Mouse (Mus musculus) embryonic facial prominence, embryonic 15.5 days (tissue): Measurements from ENCODE around the gene Nkiras2. TPM values are rescaled to one million over a fixed set of nuclear protein-coding genes. Genes with fewer than 3 reads are reported as not detected.

Experiments used
- ATAC-seq: fragments of 200-750 bp; cut with Nextera tagmentation; 2 replicates; pipeline ENCODE4 v1.8.0; 2017; ENCODE audit warnings: low read depth, moderate TSS enrichment; ENCODE audit not compliant: insufficient number of reproducible peaks, low FRiP score, low TSS enrichment
- H3K27ac ChIP-seq: fragments of 300-500 bp; sonication (generic); replicated peaks from 2 replicates; pipeline ENCODE4 v1.5.1; 2015; ENCODE audit warnings: mild to moderate bottlenecking, inconsistent platforms
- H3K27me3 ChIP-seq: fragments of 300-500 bp; sonication (generic); 2 replicates; pipeline ENCODE4 v1.6.1; 2015; ENCODE audit warnings: inconsistent platforms
- H3K36me3 ChIP-seq: fragments of 300-500 bp; sonication (generic); 2 replicates; pipeline ENCODE4 v1.6.1; 2015; ENCODE audit warnings: mild to moderate bottlenecking, inconsistent platforms
- H3K4me1 ChIP-seq: fragments of 300-500 bp; sonication (generic); 2 replicates; pipeline ENCODE4 v1.6.1; 2015; ENCODE audit warnings: inconsistent platforms
- H3K4me2 ChIP-seq: fragments of 300-500 bp; sonication (generic); replicated peaks from 2 replicates; pipeline ENCODE4 v1.6.1; 2015; ENCODE audit warnings: mild to moderate bottlenecking, inconsistent platforms
- H3K4me3 ChIP-seq: fragments of 300-500 bp; sonication (generic); replicated peaks from 2 replicates; pipeline ENCODE4 v1.5.1; 2015; ENCODE audit warnings: mild to moderate bottlenecking, inconsistent platforms
- H3K9ac ChIP-seq: fragments of 300-500 bp; sonication (generic); 2 replicates; pipeline ENCODE4 v1.6.1; 2015; ENCODE audit warnings: inconsistent platforms
- H3K9me3 ChIP-seq: fragments of 300-500 bp; sonication (generic); replicated peaks from 2 replicates; pipeline ENCODE4 v1.6.1; 2016; ENCODE audit warnings: inconsistent platforms
- WGBS: fragments of 180-500 bp; shearing (Covaris S2); methylation state at CpG from one replicate; pipeline ENCODE4 v1.1.7; 2015; 5-methylcytosine and 5-hydroxymethylcytosine counted together
- polyA plus RNA-seq: library from polyadenylated mRNA; unstranded; fragments of >200 nt; fragmentation: Nextera tagmentation; extraction: Ambion mirVana; gene quantifications from 2 replicates; pipeline ENCODE4 v1.2.1, GENCODE M21; 2015

The Nkiras2 gene
- polyA plus RNA-seq, 1 experiment from 2014 or later = 75.5 TPM

- no peaks in the 10 kb centered on the region for H3K9me3 ChIP-seq
- no peaks in the 10 kb centered on the region for H3K27me3 ChIP-seq
- ATAC-seq = no peak
- H3K4me2 ChIP-seq = no peak overlapping the region
- H3K4me3 ChIP-seq = no peak overlapping the region
- H3K9ac ChIP-seq = no peak overlapping the region
- no peak overlapping the region for H3K27ac ChIP-seq
- peaks cover 45% of the 10 kb centered on the region for H3K36me3 ChIP-seq
- H3K4me1 ChIP-seq = peaks cover 4% of the 10 kb centered on the region; the same call in 1 of the 2 replicates
- 92% methylated on average over 9 of the region's 9 CpGs for WGBS
Observed at GRCm38 (mm10) chr11:100603155-100603554, 15.9 kb upstream of the Nkiras2 start.

GRCm38 (mm10) chr11:100603813-100604212 is 15.2 kb upstream of the Nkiras2 start:
- 84% methylated on average over 8 of the region's 8 CpGs for WGBS
- no peak overlapping the region for H3K27ac ChIP-seq
- ATAC-seq = no peak
- peaks cover 41% of the 10 kb centered on the region for H3K36me3 ChIP-seq
- H3K4me2 ChIP-seq = no peak overlapping the region
- H3K4me3 ChIP-seq = no peak overlapping the region
- H3K27me3 ChIP-seq = no peaks in the 10 kb centered on the region
- peaks cover 7% of the 10 kb centered on the region for H3K4me1 ChIP-seq
- H3K9ac ChIP-seq = no peak overlapping the region
- no peaks in the 10 kb centered on the region for H3K9me3 ChIP-seq

- Histone ChIP-seq H3K27me3 (no peaks in the 10 kb centered on the region), H3K4me1 (peaks cover 9% of the 10 kb centered on the region), H3K4me3 (no peak overlapping the region), H3K4me2 (no peak overlapping the region), H3K9me3 (no peaks in the 10 kb centered on the region), H3K36me3 (peaks cover 34% of the 10 kb centered on the region), H3K27ac (no peak overlapping the region), H3K9ac (no peak overlapping the region)
- 67% methylated on average over 4 of the region's 4 CpGs for WGBS
- ATAC-seq = no peak
Observed at GRCm38 (mm10) chr11:100604321-100605005, 14.6 kb upstream of the Nkiras2 start.

- WGBS = 75% methylated on average over 10 of the region's 10 CpGs
- no peaks in the 10 kb centered on the region for H3K27me3 ChIP-seq
- H3K27ac ChIP-seq = no peak overlapping the region
- no peaks in the 10 kb centered on the region for H3K9me3 ChIP-seq
- peaks cover 18% of the 10 kb centered on the region for H3K4me1 ChIP-seq
- no peak overlapping the region for H3K4me3 ChIP-seq
- H3K9ac ChIP-seq = no peak overlapping the region
- no peak for ATAC-seq
- peaks cover 24% of the 10 kb centered on the region for H3K36me3 ChIP-seq
- no peak overlapping the region for H3K4me2 ChIP-seq
Observed at GRCm38 (mm10) chr11:100605451-100605850, 13.6 kb upstream of the Nkiras2 start.

GRCm38 (mm10) chr11:100607121-100607520 is 11.9 kb upstream of the Nkiras2 start:
- Histone ChIP-seq H3K9ac (no peak overlapping the region), H3K4me3 (no peak overlapping the region), H3K36me3 (0 out of 2 replicates have a peak, but pooled peaks cover 11% of the 10 kb centered on the region), H3K4me1 (peaks cover 18% of the 10 kb centered on the region), H3K27me3 (no peaks in the 10 kb centered on the region), H3K4me2 (no peak overlapping the region), H3K27ac (no peak overlapping the region), H3K9me3 (no peaks in the 10 kb centered on the region)
- 90% methylated on average over 6 of the region's 6 CpGs for WGBS
- ATAC-seq = no peak

- H3K4me3 ChIP-seq = no peak overlapping the region
- no peaks in the 10 kb centered on the region for H3K9me3 ChIP-seq
- 69% methylated on average over 4 of the region's 4 CpGs for WGBS
- no peak overlapping the region for H3K4me2 ChIP-seq
- H3K9ac ChIP-seq = no peak overlapping the region
- H3K36me3 ChIP-seq = 0 out of 2 replicates have a peak, but pooled peaks cover 7% of the 10 kb centered on the region
- peaks cover 22% of the 10 kb centered on the region for H3K4me1 ChIP-seq
- no peaks in the 10 kb centered on the region for H3K27me3 ChIP-seq
- no peak overlapping the region for H3K27ac ChIP-seq
- no peak for ATAC-seq
Observed at GRCm38 (mm10) chr11:100608796-100609195, 10.2 kb upstream of the Nkiras2 start.

- no peaks in the 10 kb centered on the region for H3K27me3 ChIP-seq
- no peak overlapping the region for H3K4me2 ChIP-seq
- H3K4me3 ChIP-seq = no peak overlapping the region
- WGBS = 73% methylated on average over 5 of the region's 5 CpGs
- peaks cover 22% of the 10 kb centered on the region for H3K4me1 ChIP-seq
- peak overlapping the region; percentile 55; the same call in 1 of the 2 replicates for H3K27ac ChIP-seq
- ATAC-seq = no peak
- no peaks in the 10 kb centered on the region for H3K9me3 ChIP-seq
- H3K36me3 ChIP-seq = 0 out of 2 replicates have a peak, but pooled peaks cover 7% of the 10 kb centered on the region
- H3K9ac ChIP-seq = no peak overlapping the region
Observed at GRCm38 (mm10) chr11:100609355-100609996, 9.6 kb upstream of the Nkiras2 start.

- Histone ChIP-seq H3K27ac (peak overlapping the region; percentile 55; the same call in 1 of the 2 replicates), H3K9me3 (no peaks in the 10 kb centered on the region), H3K27me3 (no peaks in the 10 kb centered on the region), H3K4me2 (no peak overlapping the region), H3K9ac (no peak overlapping the region), H3K36me3 (0 out of 2 replicates have a peak, but pooled peaks cover 7% of the 10 kb centered on the region), H3K4me3 (no peak overlapping the region), H3K4me1 (peaks cover 22% of the 10 kb centered on the region)
- 79% methylated on average over 9 of the region's 9 CpGs for WGBS
- no peak for ATAC-seq
Observed at GRCm38 (mm10) chr11:100609997-100610680, 8.9 kb upstream of the Nkiras2 start.

GRCm38 (mm10) chr11:100611627-100612026 is 7.4 kb upstream of the Nkiras2 start:
- Histone ChIP-seq H3K9ac (no peak overlapping the region), H3K4me2 (no peak overlapping the region), H3K9me3 (no peaks in the 10 kb centered on the region), H3K4me3 (no peak overlapping the region), H3K27me3 (no peaks in the 10 kb centered on the region), H3K4me1 (peaks cover 23% of the 10 kb centered on the region), H3K27ac (no peak overlapping the region), H3K36me3 (0 out of 2 replicates have a peak, but pooled peaks cover 11% of the 10 kb centered on the region)
- ATAC-seq = no peak
- WGBS = 85% methylated on average over 6 of the region's 6 CpGs

GRCm38 (mm10) chr11:100613241-100613640 is 5.8 kb upstream of the Nkiras2 start:
- 89% methylated on average over 3 of the region's 3 CpGs for WGBS
- H3K9ac ChIP-seq = no peak overlapping the region
- H3K27me3 ChIP-seq = no peaks in the 10 kb centered on the region
- ATAC-seq = no peak
- no peaks in the 10 kb centered on the region for H3K9me3 ChIP-seq
- no peak overlapping the region for H3K4me2 ChIP-seq
- no peak overlapping the region for H3K4me3 ChIP-seq
- H3K27ac ChIP-seq = 0 out of 2 replicates have a peak overlapping the region, but pooled peaks have one; percentile 28
- H3K36me3 ChIP-seq = 0 out of 2 replicates have a peak, but pooled peaks cover 10% of the 10 kb centered on the region
- H3K4me1 ChIP-seq = peaks cover 31% of the 10 kb centered on the region

- peaks cover 24% of the 10 kb centered on the region for H3K4me1 ChIP-seq
- no peak for ATAC-seq
- H3K4me2 ChIP-seq = no peak overlapping the region
- H3K27ac ChIP-seq = no peak overlapping the region
- H3K27me3 ChIP-seq = no peaks in the 10 kb centered on the region
- no peak overlapping the region for H3K4me3 ChIP-seq
- 0 out of 2 replicates have a peak, but pooled peaks cover 8% of the 10 kb centered on the region for H3K36me3 ChIP-seq
- 90% methylated on average over 5 of the region's 5 CpGs for WGBS
- no peaks in the 10 kb centered on the region for H3K9me3 ChIP-seq
- H3K9ac ChIP-seq = no peak overlapping the region
Observed at GRCm38 (mm10) chr11:100616332-100616731, 2.7 kb upstream of the Nkiras2 start.
